Mouse (Mus musculus): ENCODE results near the gene Zfp286. TPM values are rescaled to one million over a fixed set of nuclear protein-coding genes. Genes with fewer than 3 reads are reported as not detected.

The Zfp286 gene
- polyA plus RNA-seq, 1 experiment from 2014 or later, result 14.8 TPM

Other genes starting within 250 kb of the Zfp286 start
- gene Ubb, start 238.3 kb downstream of the Zfp286 start, polyA plus RNA-seq (2015; fragmentation: Nextera tagmentation; extraction: Ambion mirVana), result 3,082 and 3,189 TPM in 2 replicates
- gene Trpv2, start 215.0 kb downstream of the Zfp286 start, polyA plus RNA-seq (2015; fragmentation: Nextera tagmentation; extraction: Ambion mirVana), result 4.8 and 4.9 TPM in 2 replicates
- 10.6 and 11.8 TPM in 2 replicates for gene Lrrc75a, start 140.9 kb downstream of the Zfp286 start, polyA plus RNA-seq (2015; fragmentation: Nextera tagmentation; extraction: Ambion mirVana)
- gene Mmgt2, start 140.8 kb downstream of the Zfp286 start, polyA plus RNA-seq (2015; fragmentation: Nextera tagmentation; extraction: Ambion mirVana), result 34.6 and 38.1 TPM in 2 replicates
- gene Zfp287, start 57.6 kb downstream of the Zfp286 start, polyA plus RNA-seq (2015; fragmentation: Nextera tagmentation; extraction: Ambion mirVana), result 5.4 and 5.8 TPM in 2 replicates
- gene Gm10428, start 36.4 kb downstream of the Zfp286 start, polyA plus RNA-seq (2015; fragmentation: Nextera tagmentation; extraction: Ambion mirVana), result not detected in 2 replicates
- 23.2 and 25.0 TPM in 2 replicates for gene Trim16, start 30.8 kb upstream of the Zfp286 start, polyA plus RNA-seq (2015; fragmentation: Nextera tagmentation; extraction: Ambion mirVana)
- gene Fbxw10, start 57.6 kb upstream of the Zfp286 start, polyA plus RNA-seq (2015; fragmentation: Nextera tagmentation; extraction: Ambion mirVana), result 0.40 and 0.92 TPM in 2 replicates
- 79.5 TPM in 2 replicates for gene Tvp23b, start 90.0 kb upstream of the Zfp286 start, polyA plus RNA-seq (2015; fragmentation: Nextera tagmentation; extraction: Ambion mirVana)
- gene Cdrt4, start 161.7 kb upstream of the Zfp286 start, polyA plus RNA-seq (2015; fragmentation: Nextera tagmentation; extraction: Ambion mirVana), result 0.21 and 0.52 TPM in 2 replicates

All from lung, embryonic 16.5 days (tissue).